ENCODE assay signal across 7 mouse cellular contexts in the genomic region with DNA sequence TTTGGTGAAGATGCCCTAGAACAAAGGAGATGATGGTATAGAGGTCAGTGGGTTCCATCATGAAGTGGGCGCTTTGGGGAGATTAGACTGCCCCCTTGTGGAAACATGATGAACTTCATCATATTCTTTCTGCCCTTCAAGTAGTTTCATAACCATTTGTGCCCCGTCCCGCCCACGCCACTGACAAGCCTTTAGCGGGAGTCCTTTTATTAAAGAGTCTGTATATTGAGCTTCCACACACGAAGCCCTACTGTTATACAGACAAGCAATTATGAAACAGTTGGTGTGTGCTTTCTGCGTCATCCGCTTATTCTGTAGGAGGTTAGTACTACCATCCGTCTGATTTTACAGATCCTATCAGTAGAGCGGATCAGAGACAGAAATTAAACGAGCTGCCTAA. TPM values are rescaled to one million over a fixed set of nuclear protein-coding genes. Genes with fewer than 3 reads are reported as not detected.
DNase-seq lines count a peak whose midpoint lies in the region; ATAC-seq and TF ChIP-seq lines count a peak whose summit lies in the region.

No protein-coding gene starts in this region.

- TF ChIP-seq CTCF in testis, adult 2 months (IDR thresholded peaks at IDR 0.05; ENCODE audit: control insufficient read depth, insufficient read depth, insufficient replicate concordance, low read depth, low read length), result peak; percentile 52; the same call in 1 of the 2 replicates

- H3K36me3 ChIP-seq in testis, adult 2 months (ENCODE audit: control insufficient read depth, insufficient read depth, low read length), result no peaks in the 10 kb centered on the region

- TF ChIP-seq POLR2A in testis, adult 2 months (IDR thresholded peaks at IDR 0.05; ENCODE audit: control insufficient read depth, low read depth, low read length), result no peak

- no peaks in the 10 kb centered on the region for H3K27me3 ChIP-seq in testis, adult 2 months (ENCODE audit: control insufficient read depth, insufficient read depth, low read length)

- H3K27ac ChIP-seq in testis, adult 2 months (ENCODE audit: control insufficient read depth, insufficient read depth, low read depth, low read length), result no peak overlapping the region

- H3K4me3 ChIP-seq in testis, adult 2 months (ENCODE audit: control insufficient read depth, low read depth, low read length), result no peak overlapping the region

- ATAC-seq in common myeloid progenitor, adult 5-6 weeks (replicated peaks; ENCODE audit: low read depth, poor library complexity, severe bottlenecking), result peak; percentile 70

- H3K4me1 ChIP-seq in testis, adult 2 months (ENCODE audit: control insufficient read depth, insufficient read depth, low read length), result no peaks in the 10 kb centered on the region

- DNase-seq in testis, postnatal 14 days (ENCODE audit: low spot score), result no peak
- DNase-seq in adipocyte (ENCODE audit: low spot score), result peak; percentile 18
- peak; percentile 39 to 57 for DNase-seq in heart, postnatal 14 days
- DNase-seq in left cerebral cortex, postnatal 4 days, result peak; percentile 31
- DNase-seq in right cerebral cortex, postnatal 36 days (ENCODE audit: low spot score in 2 of 2), result peak; percentile 21 to 37

- intact Hi-C loops in heart, postnatal 14 days (cut with DNase I), result no loop called here
- intact Hi-C loops in left cerebral cortex, postnatal 4 days (cut with DNase I), result no loop called here

RNA-seq across cellular contexts. Expression of gene Tbx21, which starts 32.2 kb away (rescaled TPM):
- polyA plus RNA-seq in testis, adult 2 months (2012; rRNA removed), result 0.14 and 0.22 TPM in 2 replicates
- total RNA-seq in common myeloid progenitor, adult 5-6 weeks (2017), result 0.59 TPM in 1 of 2 replicates, not detected in the other
- under 1 TPM in 1 of 2 experiments, not detected in 1; 0.12 TPM for total RNA-seq in heart, postnatal 14 days (2021)
- under 1 TPM; 0.20 to 0.32 TPM for total RNA-seq in left cerebral cortex, postnatal 4 days (2021)

RNA-seq across cellular contexts. Expression of gene Osbpl7, which starts 32.5 kb away (rescaled TPM):
- 75.7 and 82.3 TPM in 2 replicates for polyA plus RNA-seq in testis, adult 2 months (2012; rRNA removed)
- total RNA-seq in common myeloid progenitor, adult 5-6 weeks (2017), result 8.2 and 11.1 TPM in 2 replicates
- 1 to 10 TPM; 4.6 to 4.9 TPM for total RNA-seq in heart, postnatal 14 days (2021)
- 10 to 100 TPM; 15.3 to 18.4 TPM for total RNA-seq in left cerebral cortex, postnatal 4 days (2021)

RNA-seq across cellular contexts. Expression of gene Mrpl10, which starts 41.6 kb away (rescaled TPM):
- polyA plus RNA-seq in testis, adult 2 months (2012; rRNA removed), result 41.7 and 47.6 TPM in 2 replicates
- total RNA-seq in common myeloid progenitor, adult 5-6 weeks (2017), result 15.2 and 17.0 TPM in 2 replicates
- total RNA-seq in heart, postnatal 14 days (2021), result 10 to 100 TPM; 79.9 to 88.0 TPM
- 10 to 100 TPM; 45.1 to 49.7 TPM for total RNA-seq in left cerebral cortex, postnatal 4 days (2021)

RNA-seq across cellular contexts. Expression of gene Lrrc46, which starts 41.8 kb away (rescaled TPM):
- polyA plus RNA-seq in testis, adult 2 months (2012; rRNA removed), result 795 and 824 TPM in 2 replicates
- 0.64 and 2.0 TPM in 2 replicates for total RNA-seq in common myeloid progenitor, adult 5-6 weeks (2017)
- under 1 TPM; 0.27 to 0.69 TPM for total RNA-seq in heart, postnatal 14 days (2021)
- total RNA-seq in left cerebral cortex, postnatal 4 days (2021), result 1 to 10 TPM; 1.0 to 1.5 TPM

RNA-seq across cellular contexts. Expression of gene Scrn2, which starts 53.2 kb away (rescaled TPM):
- 8.9 and 9.4 TPM in 2 replicates for polyA plus RNA-seq in testis, adult 2 months (2012; rRNA removed)
- 18.4 and 21.5 TPM in 2 replicates for total RNA-seq in common myeloid progenitor, adult 5-6 weeks (2017)
- 10 to 100 TPM; 10.2 to 11.6 TPM for total RNA-seq in heart, postnatal 14 days (2021)
- total RNA-seq in left cerebral cortex, postnatal 4 days (2021), result 1 to 10 TPM; 5.5 to 7.3 TPM
